Mouse (Mus musculus) midbrain, embryonic 11.5 days (tissue): ENCODE measurements around the gene Hhat. TPM values are rescaled to one million over a fixed set of nuclear protein-coding genes. Genes with fewer than 3 reads are reported as not detected.
A peak's percentile ranks its signal among the peaks of the same experiment; 100 is the strongest.

Source experiments
- ATAC-seq: fragments of 200-750 bp; cut with Nextera tagmentation; 2 replicates; pipeline ENCODE4 v1.8.0; 2017; ENCODE audit warnings: moderate TSS enrichment, moderate library complexity; ENCODE audit not compliant: low FRiP score
- DNase-seq: peaks from one replicate; pipeline ENCODE4 v3.0.0; 2015; ENCODE audit warnings: low spot score; ENCODE audit errors: missing footprints
- H3K27ac ChIP-seq: fragments of 300-500 bp; sonication (generic); 2 replicates; pipeline ENCODE4 v1.5.1; 2014; ENCODE audit warnings: low read depth, low read length
- H3K27me3 ChIP-seq: fragments of 300-500 bp; sonication (generic); 2 replicates; pipeline ENCODE4 v1.6.1; 2014; ENCODE audit warnings: mild to moderate bottlenecking, low read length, moderate library complexity, mixed read lengths; ENCODE audit not compliant: control insufficient read depth, insufficient read depth
- H3K36me3 ChIP-seq: fragments of 300-500 bp; sonication (generic); 2 replicates; pipeline ENCODE4 v1.6.1; 2014; ENCODE audit warnings: mild to moderate bottlenecking, low read length, moderate library complexity, mixed read lengths; ENCODE audit not compliant: control insufficient read depth, insufficient read depth
- H3K4me1 ChIP-seq: fragments of 300-500 bp; sonication (generic); 2 replicates; pipeline ENCODE4 v1.6.1; 2014; ENCODE audit warnings: low read length; ENCODE audit not compliant: control insufficient read depth, insufficient read depth
- H3K4me2 ChIP-seq: fragments of 300-500 bp; sonication (generic); 2 replicates; pipeline ENCODE4 v1.6.1; 2014; ENCODE audit warnings: mild to moderate bottlenecking, moderate library complexity
- H3K4me3 ChIP-seq: fragments of 300-500 bp; sonication (generic); 2 replicates; pipeline ENCODE4 v1.5.1; 2014; ENCODE audit warnings: low read depth, low read length
- H3K9ac ChIP-seq: fragments of 300-500 bp; sonication (generic); 2 replicates; pipeline ENCODE4 v1.6.1; 2014; ENCODE audit warnings: low read length
- H3K9me3 ChIP-seq: fragments of 300-500 bp; sonication (generic); 2 replicates; pipeline ENCODE4 v1.6.1; 2016; ENCODE audit warnings: low read length; ENCODE audit not compliant: control insufficient read depth
- WGBS: fragments of 180-500 bp; shearing (Covaris S2); extraction: QIAGEN DNeasy Blood & Tissue Kit; methylation state at CpG from one replicate; pipeline ENCODE4 v1.1.7; 2014; 5-methylcytosine and 5-hydroxymethylcytosine counted together
- polyA plus RNA-seq: library from polyadenylated mRNA; unstranded; fragments of >200 nt; fragmentation: Nextera tagmentation; extraction: Ambion mirVana; gene quantifications from 2 replicates; pipeline ENCODE4 v1.2.1, GENCODE M21; 2014

The Hhat gene
- polyA plus RNA-seq, 1 experiment from 2014 or later: 11.0 TPM

DNA sequence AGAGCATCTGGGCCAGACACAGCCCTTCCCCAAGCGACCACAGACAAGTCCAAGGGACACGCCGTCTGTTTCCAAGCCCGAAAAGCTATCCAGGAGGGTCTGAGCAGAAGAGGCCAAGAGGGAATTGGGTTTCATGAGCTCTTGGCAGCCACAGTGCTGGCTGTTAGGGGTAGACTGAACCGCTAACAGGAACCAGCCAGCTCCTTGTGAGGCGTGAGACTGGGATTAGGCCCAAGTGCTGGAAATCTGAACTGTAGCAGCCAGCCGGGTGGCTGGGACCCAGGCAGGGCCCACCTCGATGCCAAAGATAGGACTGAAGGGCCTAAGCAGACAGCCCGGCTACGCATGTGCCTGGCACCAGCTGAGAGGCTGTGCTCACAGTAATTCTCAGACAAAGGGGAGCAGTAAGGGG lies 18.1 kb upstream of the Hhat start:
- H3K4me3 ChIP-seq: no peak overlapping the region
- no peaks in the 10 kb centered on the region for H3K9me3 ChIP-seq
- peaks cover 9% of the 10 kb centered on the region for H3K4me1 ChIP-seq
- no peak overlapping the region for H3K9ac ChIP-seq
- 80% methylated on average over 10 of the region's 10 CpGs for WGBS
- no peaks in the 10 kb centered on the region for H3K27me3 ChIP-seq
- no peaks in the 10 kb centered on the region for H3K36me3 ChIP-seq
- ATAC-seq (no peak), DNase-seq (no peak)
- no peak overlapping the region for H3K4me2 ChIP-seq
- H3K27ac ChIP-seq: no peak overlapping the region

DNA sequence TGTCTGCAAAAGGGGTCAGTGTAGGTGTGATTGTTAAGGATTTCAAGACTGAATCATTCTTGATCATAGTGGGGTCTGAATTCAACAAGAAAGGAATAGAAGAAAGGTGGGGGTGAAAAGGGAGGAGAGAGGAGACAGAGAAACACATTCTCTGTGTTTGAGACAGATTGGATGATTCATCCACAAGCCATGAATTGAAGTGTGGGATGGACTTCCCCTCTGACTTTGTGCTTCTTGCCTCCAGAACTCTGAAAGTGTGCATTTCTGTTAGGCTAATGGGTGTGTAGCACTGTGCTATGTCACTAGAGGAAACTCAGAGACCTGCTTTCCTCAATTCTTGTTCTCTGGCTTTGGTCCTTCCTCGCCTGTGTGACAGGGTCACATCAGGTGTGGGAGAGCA lies 15.2 kb upstream of the Hhat start:
- WGBS: 70% methylated on average over 1 of the region's 1 CpGs
- no peak overlapping the region for H3K4me3 ChIP-seq
- ATAC-seq: no peak
- peaks cover under 1% of the 10 kb centered on the region for H3K4me1 ChIP-seq
- no peaks in the 10 kb centered on the region for H3K9me3 ChIP-seq
- H3K4me2 ChIP-seq: no peak overlapping the region
- no peak for DNase-seq
- H3K27me3 ChIP-seq: no peaks in the 10 kb centered on the region
- no peaks in the 10 kb centered on the region for H3K36me3 ChIP-seq
- H3K27ac ChIP-seq: no peak overlapping the region
- no peak overlapping the region for H3K9ac ChIP-seq

DNA sequence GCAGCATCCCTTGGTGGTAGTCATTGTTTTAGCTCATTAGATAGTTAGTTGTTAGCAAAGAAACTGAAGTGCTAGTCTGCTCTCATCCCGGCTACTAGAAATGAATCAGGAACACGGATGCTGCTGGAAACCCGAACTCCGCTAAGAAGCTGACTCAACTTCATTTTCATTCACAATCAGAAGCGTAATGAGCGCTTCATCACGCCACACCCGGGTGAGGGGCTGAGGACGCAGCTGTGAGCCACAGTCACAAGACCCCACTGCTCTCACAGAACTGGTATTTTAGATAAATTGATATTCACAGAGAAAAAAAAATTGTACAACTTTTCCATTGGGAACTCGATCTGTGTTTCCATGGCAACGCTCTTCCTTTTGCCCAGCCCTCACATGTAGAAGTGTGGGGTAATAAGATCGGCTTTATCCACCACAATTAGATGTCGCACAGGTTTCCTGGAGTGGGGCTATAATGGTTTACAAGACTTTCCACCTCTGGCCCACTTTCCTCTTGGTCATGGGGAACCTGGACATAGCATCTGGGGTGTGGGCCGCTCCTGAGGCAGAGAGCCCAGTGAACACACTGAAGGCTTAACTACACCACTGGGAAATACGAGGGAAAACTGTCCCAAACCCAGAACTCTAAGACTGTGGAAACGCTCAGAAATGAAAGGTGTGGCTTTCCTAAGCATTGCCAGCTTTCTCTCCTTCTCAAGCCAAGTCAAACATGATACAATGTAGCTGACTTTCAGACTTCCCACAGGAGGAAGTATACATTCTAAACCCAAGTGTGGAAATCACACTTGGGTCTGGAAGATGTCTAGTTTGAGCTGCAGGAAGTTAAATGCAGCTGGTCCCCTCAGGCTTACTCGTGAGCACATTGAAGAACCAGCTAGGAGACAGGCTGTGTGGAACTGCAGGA lies 14.3 kb upstream of the Hhat start:
- H3K4me3 ChIP-seq: no peak overlapping the region
- no peak overlapping the region for H3K9ac ChIP-seq
- DNase-seq (no peak), ATAC-seq (no peak)
- 69% methylated on average over 17 of the region's 17 CpGs for WGBS
- no peaks in the 10 kb centered on the region for H3K9me3 ChIP-seq
- H3K27ac ChIP-seq: no peak overlapping the region
- H3K36me3 ChIP-seq: no peaks in the 10 kb centered on the region
- H3K4me1 ChIP-seq: no peaks in the 10 kb centered on the region
- no peaks in the 10 kb centered on the region for H3K27me3 ChIP-seq
- H3K4me2 ChIP-seq: no peak overlapping the region

DNA sequence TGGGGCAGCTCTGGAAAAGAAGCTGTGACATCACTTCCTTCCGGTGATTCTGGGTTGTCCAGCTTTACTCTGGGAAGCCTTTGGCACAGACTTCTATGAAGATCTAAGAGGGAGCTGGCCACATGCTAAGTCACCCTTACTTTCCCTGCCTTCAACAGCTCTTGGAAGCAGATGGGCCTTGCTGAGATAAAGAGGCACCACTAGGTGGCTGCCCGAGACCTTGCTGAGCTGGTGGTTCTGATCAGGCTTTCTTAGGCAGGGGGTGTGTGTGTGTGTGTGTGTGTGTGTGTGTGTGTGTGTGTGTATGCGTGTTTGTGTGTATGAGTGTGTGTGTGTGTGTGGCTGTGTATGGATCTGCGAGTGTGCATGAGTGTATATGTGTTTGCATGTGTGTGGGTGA lies 13.4 kb upstream of the Hhat start:
- Histone ChIP-seq H3K4me2 (no peak overlapping the region), H3K4me1 (no peaks in the 10 kb centered on the region), H3K27me3 (no peaks in the 10 kb centered on the region), H3K9me3 (no peaks in the 10 kb centered on the region), H3K36me3 (no peaks in the 10 kb centered on the region), H3K4me3 (no peak overlapping the region), H3K9ac (peak overlapping the region; percentile 24; the same call in 1 of the 2 replicates), H3K27ac (no peak overlapping the region)
- DNase-seq (peak; percentile 90), ATAC-seq (peak; percentile 85)
- WGBS: 29% methylated on average over 4 of the region's 4 CpGs

DNA sequence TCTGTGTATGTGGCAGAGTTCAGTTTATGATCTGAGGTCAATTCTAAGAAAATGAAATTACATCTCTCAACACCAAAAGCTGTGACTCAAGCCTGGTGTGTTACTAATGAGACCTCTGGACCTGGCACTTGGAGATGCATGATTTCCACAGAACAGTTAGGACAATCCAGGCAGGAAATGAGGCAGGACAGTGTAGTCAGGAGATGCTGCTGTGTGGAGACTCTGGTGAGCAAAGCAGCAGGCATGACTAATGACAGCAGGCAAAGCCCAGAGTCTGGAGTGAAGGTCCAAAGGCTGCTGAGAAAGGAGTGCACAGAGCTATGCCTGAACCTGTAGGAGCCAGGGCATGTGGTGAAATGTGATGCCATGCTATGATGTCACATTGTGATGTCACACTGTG lies 10.2 kb upstream of the Hhat start:
- Histone ChIP-seq H3K27ac (no peak overlapping the region), H3K9me3 (no peaks in the 10 kb centered on the region), H3K4me1 (no peaks in the 10 kb centered on the region), H3K4me2 (no peak overlapping the region), H3K4me3 (no peak overlapping the region), H3K9ac (no peak overlapping the region), H3K36me3 (no peaks in the 10 kb centered on the region), H3K27me3 (no peaks in the 10 kb centered on the region)
- ATAC-seq (no peak), DNase-seq (no peak)

DNA sequence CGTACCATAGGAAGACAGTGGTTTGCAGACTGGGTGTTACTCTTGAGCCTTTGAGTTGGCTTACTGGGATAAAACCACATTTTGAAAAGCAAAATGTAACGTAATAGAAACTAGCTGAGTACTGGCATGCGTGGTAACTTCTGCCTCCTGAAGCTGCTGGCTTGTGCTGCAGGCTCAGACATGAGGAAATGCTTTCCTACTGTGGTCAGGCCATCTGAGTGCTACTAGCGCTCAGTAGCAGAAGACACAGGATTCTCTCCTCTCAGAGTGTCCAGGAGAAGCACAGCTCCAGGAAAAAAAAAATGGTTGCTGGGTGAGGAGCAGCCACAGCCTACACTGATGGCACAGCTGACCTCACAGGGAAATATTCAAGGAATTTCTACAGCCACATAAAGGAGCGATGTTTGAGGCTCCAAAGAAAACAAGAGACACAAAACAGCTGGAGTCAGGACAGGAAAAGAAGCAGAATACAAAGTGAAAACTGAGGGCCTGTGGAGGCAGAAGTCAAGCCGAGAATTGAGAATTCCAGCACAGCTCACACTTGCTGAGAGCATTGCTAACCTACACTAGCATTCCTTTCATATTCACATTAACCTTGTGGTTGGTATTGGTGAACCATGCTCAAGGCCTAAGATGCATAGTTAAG lies 8.0 kb upstream of the Hhat start:
- no peak overlapping the region for H3K9ac ChIP-seq
- no peak overlapping the region for H3K4me2 ChIP-seq
- H3K9me3 ChIP-seq: no peaks in the 10 kb centered on the region
- no peak for DNase-seq
- no peak for ATAC-seq
- 59% methylated on average over 6 of the region's 6 CpGs for WGBS
- H3K27ac ChIP-seq: no peak overlapping the region
- H3K4me3 ChIP-seq: no peak overlapping the region
- H3K27me3 ChIP-seq: no peaks in the 10 kb centered on the region
- no peaks in the 10 kb centered on the region for H3K36me3 ChIP-seq
- H3K4me1 ChIP-seq: no peaks in the 10 kb centered on the region

DNA sequence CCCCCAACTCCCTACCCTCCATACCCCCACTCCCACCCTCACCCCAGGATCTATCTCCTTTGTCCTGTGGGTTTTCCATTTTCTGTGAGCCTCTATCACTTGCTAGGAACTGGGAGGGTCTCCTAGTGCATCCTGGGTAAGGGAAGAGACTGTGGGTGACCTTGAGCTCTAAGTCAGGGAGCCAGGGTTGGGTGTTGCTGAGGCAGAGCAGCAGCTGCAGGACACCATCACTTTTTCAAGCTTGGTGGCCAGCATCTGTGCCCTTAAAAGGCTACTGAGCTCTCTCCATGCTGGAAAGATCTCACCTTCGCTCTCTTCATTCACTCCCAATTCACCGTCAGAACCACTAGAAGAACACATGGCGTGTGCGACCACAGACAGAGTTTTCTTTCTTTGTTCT lies 7.2 kb upstream of the Hhat start:
- Histone ChIP-seq H3K4me2 (no peak overlapping the region), H3K9me3 (no peaks in the 10 kb centered on the region), H3K4me1 (no peaks in the 10 kb centered on the region), H3K4me3 (no peak overlapping the region), H3K9ac (no peak overlapping the region), H3K36me3 (no peaks in the 10 kb centered on the region), H3K27ac (no peak overlapping the region), H3K27me3 (no peaks in the 10 kb centered on the region)
- ATAC-seq (no peak), DNase-seq (no peak)
- 95% methylated on average over 4 of the region's 4 CpGs for WGBS

DNA sequence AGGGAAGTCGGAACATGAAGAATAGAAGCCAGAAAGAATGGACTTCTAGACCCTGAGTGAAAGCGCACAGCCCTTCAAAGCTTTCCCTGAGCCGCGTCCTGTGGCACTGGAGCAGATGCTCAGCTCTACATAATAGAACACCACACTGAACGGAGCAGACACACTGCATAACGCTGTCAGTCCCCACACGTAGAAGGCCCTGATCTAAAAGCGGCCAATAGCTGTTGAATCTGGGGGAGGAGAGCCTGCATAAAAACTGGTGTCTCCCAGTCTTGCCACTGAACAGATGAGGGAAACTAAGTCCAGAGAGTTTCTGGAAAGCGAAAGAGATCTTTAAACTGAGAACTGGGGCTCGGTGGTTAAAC lies 911 bp downstream of the Hhat start:
- peak overlapping the region; percentile 92 for H3K4me2 ChIP-seq
- peak; percentile 97 for DNase-seq
- ATAC-seq: peak; percentile 86
- H3K27ac ChIP-seq: peak overlapping the region; percentile 53
- H3K27me3 ChIP-seq: no peaks in the 10 kb centered on the region
- H3K4me3 ChIP-seq: peak overlapping the region; percentile 54
- peaks cover 4% of the 10 kb centered on the region; the same call in 1 of the 2 replicates for H3K4me1 ChIP-seq
- WGBS: 17% methylated on average over 10 of the region's 10 CpGs
- no peaks in the 10 kb centered on the region for H3K36me3 ChIP-seq
- no peaks in the 10 kb centered on the region for H3K9me3 ChIP-seq
- H3K9ac ChIP-seq: peak overlapping the region; percentile 95

DNA sequence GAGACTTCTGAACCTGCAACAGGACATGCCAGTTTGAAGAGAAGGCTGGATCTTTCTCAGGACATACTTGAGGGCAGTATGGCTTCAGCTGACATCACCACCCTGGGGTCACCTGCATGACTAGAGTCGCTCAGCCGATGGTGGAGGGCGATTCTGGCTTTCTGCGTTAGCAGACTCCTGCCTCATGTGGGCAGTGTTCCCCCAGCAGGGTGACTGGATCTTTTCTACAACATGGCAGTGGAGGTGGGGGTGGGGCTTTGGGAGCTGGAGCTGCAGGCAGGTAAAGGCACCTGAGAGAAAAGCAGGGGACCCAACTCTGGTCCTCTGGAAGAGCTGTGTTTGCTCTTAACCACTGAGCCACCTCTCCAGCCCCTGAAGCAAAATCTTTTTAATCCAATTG lies 5.5 kb downstream of the Hhat start:
- H3K36me3 ChIP-seq: no peaks in the 10 kb centered on the region
- no peak overlapping the region for H3K9ac ChIP-seq
- DNase-seq: no peak
- no peak overlapping the region for H3K4me2 ChIP-seq
- H3K9me3 ChIP-seq: no peaks in the 10 kb centered on the region
- no peak overlapping the region for H3K27ac ChIP-seq
- no peaks in the 10 kb centered on the region for H3K27me3 ChIP-seq
- ATAC-seq: no peak
- 34% methylated on average over 4 of the region's 4 CpGs for WGBS
- no peak overlapping the region for H3K4me3 ChIP-seq
- peaks cover 6% of the 10 kb centered on the region; the same call in 1 of the 2 replicates for H3K4me1 ChIP-seq
